Mouse (Mus musculus): Measurements from ENCODE around the gene Vmn1r195. TPM values are rescaled to one million over a fixed set of nuclear protein-coding genes. Genes with fewer than 3 reads are reported as not detected.
"Not testable (repeated sequence)": the region's sequence is repeated elsewhere in the genome, so short reads cannot be mapped to it uniquely, and the experiment has no call there.

Gene Vmn1r195
- not detected in 2 replicates for polyA plus RNA-seq (2015; fragmentation: Nextera tagmentation; extraction: Ambion mirVana)

DNA sequence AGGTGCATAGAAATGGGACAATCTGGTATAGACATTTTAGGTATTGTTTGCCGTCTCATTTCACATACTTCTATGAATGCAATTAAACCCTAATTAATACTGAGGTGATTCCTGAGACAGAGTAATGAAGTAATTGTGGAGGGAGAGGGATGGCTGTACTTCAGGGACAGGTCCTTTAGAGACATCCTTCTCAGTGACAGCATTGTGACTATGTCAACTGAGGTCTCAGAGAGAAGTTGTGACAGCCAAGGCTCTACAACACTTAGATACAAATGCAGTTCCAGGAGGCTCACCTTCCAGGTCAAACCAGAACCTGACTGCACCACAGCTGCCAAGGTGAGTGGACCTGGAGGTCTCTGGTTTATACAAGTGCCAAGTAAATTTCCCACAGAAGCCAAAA, at the start of gene Vmn1r195:
TSS of gene Vmn1r195 (plus strand) at position 301 of the 400 bp plus-strand sequence.
- H3K9me3 ChIP-seq (replicated peaks); H3K4me2 ChIP-seq; H3K4me1 ChIP-seq; H3K27me3 ChIP-seq; H3K9ac ChIP-seq; H3K36me3 ChIP-seq (ENCODE audit: poor library complexity, severe bottlenecking); ATAC-seq; H3K4me3 ChIP-seq; H3K27ac ChIP-seq: not testable (repeated sequence)
- 95% methylated on average over 1 of the region's 1 CpGs for WGBS

- H3K27ac ChIP-seq; ATAC-seq; H3K9ac ChIP-seq; H3K4me1 ChIP-seq; H3K36me3 ChIP-seq (ENCODE audit: poor library complexity, severe bottlenecking); H3K27me3 ChIP-seq; H3K4me3 ChIP-seq; H3K4me2 ChIP-seq; H3K9me3 ChIP-seq (replicated peaks): not testable (repeated sequence)
- WGBS, result 89% methylated on average over 1 of the region's 1 CpGs
These were observed 47.3 kb upstream of the Vmn1r195 start, which contains the start of gene Vmn1r193 for GRCm38 (mm10) chr13:22223060-22223459. TSS of gene Vmn1r193 (minus strand) at chr13:22223160.

DNA sequence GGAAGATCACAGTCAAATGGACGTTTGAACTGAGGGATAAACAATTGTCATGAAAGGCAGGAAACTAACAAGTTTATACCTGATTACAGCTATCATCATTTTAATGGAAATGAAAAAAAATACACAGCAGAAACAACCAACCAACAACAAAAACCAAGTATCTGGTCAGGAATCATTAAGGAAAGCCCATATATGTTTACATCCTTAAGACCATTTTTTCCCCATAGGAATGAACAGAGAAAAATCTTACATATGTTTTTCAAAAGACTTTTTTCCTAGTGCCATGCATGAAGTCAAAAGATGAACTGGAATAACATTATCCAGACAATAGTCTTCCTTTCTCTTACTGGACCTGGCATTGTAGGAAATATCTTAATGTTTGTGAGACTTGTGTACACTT, 26.4 kb upstream of the Vmn1r195 start, which contains the start of gene Vmn1r194:
TSS of gene Vmn1r194 (plus strand) at position 301 of the 400 bp plus-strand sequence.
- Histone ChIP-seq H3K9ac (no peak within 1 kb of the TSS), H3K4me1 (no peaks in the 10 kb centered on the region), H3K36me3 (ENCODE audit: poor library complexity, severe bottlenecking) (no peaks in the 10 kb centered on the region), H3K27ac (no peak within 1 kb of the TSS), H3K4me3 (no peak within 1 kb of the TSS), H3K9me3 (replicated peaks) (no peaks in the 10 kb centered on the region), H3K27me3 (no peaks in the 10 kb centered on the region), H3K4me2 (no peak within 1 kb of the TSS)
- WGBS, result 56% methylated on average over 1 of the region's 1 CpGs
- no peak for ATAC-seq

DNA sequence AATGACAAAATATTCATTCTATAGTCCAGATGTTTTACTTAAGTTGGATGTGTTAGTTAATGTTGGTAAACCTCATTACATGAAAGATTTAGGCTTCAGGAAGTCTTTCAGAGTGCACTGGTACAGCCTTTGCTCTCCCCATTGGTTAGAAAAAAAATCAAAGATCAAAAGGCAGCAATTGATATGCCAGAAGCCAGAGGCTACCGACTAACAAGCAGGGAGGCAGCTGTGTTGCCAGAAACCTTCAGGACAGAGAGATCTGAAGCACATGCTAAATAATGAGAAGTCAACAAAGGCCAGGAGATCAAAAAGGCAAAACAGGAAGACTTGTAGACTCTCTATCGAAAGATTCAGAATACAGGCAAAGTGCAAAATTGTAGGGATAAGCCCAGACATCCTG, 1.4 kb downstream of the Vmn1r195 start:
- no peaks in the 10 kb centered on the region for H3K9me3 ChIP-seq (replicated peaks)
- no peaks in the 10 kb centered on the region for H3K36me3 ChIP-seq (ENCODE audit: poor library complexity, severe bottlenecking)
- H3K27ac ChIP-seq, result no peak overlapping the region
- no peak overlapping the region for H3K4me2 ChIP-seq
- no peaks in the 10 kb centered on the region for H3K27me3 ChIP-seq
- 47% methylated on average over 2 of the region's 2 CpGs for WGBS
- H3K9ac ChIP-seq, result no peak overlapping the region
- no peak overlapping the region for H3K4me3 ChIP-seq
- no peak for ATAC-seq
- H3K4me1 ChIP-seq, result no peaks in the 10 kb centered on the region

DNA sequence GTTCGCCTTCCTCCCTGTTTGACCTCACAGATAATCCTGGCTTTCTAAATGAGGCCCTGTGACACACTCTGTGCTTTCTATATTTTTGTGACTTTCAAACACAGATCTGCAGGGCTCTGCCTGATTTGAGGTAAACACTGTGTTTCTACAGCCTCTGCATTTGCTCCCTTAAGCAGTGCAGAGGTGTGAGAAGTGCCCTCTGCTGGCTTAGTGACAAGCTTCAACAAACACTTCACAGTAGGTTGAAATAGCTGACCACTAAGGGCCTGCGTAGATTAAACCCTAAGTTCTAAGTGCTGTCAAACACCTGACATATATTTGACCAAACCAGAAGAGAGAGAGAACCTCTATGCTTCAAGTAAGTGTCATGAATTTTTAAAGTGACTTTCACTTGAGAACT, 14.3 kb downstream of the Vmn1r195 start:
- Histone ChIP-seq H3K27ac (no peak overlapping the region), H3K9ac (no peak overlapping the region), H3K4me1 (no peaks in the 10 kb centered on the region), H3K4me2 (no peak overlapping the region), H3K4me3 (no peak overlapping the region), H3K36me3 (ENCODE audit: poor library complexity, severe bottlenecking) (no peaks in the 10 kb centered on the region), H3K27me3 (no peaks in the 10 kb centered on the region), H3K9me3 (replicated peaks) (no peaks in the 10 kb centered on the region)
- WGBS, result 72% methylated on average over 2 of the region's 2 CpGs
- no peak for ATAC-seq

DNA sequence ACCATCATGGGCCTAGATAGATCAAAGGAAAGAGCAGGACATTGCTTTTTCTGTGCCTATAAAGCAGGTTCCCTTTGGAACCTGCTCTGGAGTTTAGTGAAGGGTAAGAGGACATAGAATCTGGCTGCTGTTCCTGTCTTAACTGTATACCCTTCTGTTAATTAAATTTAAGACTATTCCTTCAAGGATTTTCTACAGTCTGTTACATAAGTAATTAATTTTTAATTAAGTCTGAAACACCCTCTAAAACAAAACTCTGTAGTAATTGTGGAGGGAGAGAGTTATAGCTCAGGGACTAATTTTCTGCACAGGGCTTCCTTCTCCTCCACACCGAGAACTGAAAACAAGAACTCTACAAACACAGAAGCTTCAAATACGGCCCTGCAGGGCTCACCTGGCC, 19.3 kb downstream of the Vmn1r195 start, which contains the start of gene Vmn1r196:
TSS of gene Vmn1r196 (plus strand) at position 301 of the 400 bp plus-strand sequence.
- no peaks in the 10 kb centered on the region for H3K9me3 ChIP-seq (replicated peaks)
- no peak within 1 kb of the TSS for H3K27ac ChIP-seq
- no peak within 1 kb of the TSS for H3K9ac ChIP-seq
- H3K4me2 ChIP-seq, result no peak within 1 kb of the TSS
- H3K27me3 ChIP-seq, result no peaks in the 10 kb centered on the region
- WGBS, result 85% methylated on average over 2 of the region's 2 CpGs
- no peak for ATAC-seq
- no peak within 1 kb of the TSS for H3K4me3 ChIP-seq
- H3K4me1 ChIP-seq, result no peaks in the 10 kb centered on the region
- no peaks in the 10 kb centered on the region for H3K36me3 ChIP-seq (ENCODE audit: poor library complexity, severe bottlenecking)

DNA sequence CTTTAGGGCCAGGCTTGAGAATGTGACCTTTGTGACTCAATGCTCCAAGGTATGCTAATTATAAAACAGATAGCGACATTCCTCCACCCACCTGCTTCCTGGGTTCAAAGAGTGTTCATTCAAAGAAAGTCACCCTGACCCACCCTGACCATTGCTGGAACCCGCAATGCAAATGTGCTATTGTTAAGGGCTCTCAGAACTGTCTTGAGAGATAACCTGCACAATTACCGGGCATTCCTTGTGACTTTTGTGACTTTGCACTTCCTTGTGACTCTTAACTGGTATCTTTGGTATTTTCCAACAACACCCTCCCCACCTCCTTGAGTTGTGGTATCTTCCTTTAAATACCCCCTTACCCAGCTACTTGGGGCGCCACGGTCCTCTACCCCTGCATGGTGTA, 37.8 kb downstream of the Vmn1r195 start:
- not testable (repeated sequence) for H3K9ac ChIP-seq; H3K4me3 ChIP-seq; H3K4me2 ChIP-seq; ATAC-seq; H3K27ac ChIP-seq; H3K27me3 ChIP-seq; H3K9me3 ChIP-seq (replicated peaks); H3K4me1 ChIP-seq; H3K36me3 ChIP-seq (ENCODE audit: poor library complexity, severe bottlenecking)
- WGBS, result 91% methylated on average over 5 of the region's 5 CpGs

- H3K27ac ChIP-seq, result no peak overlapping the region
- 77% methylated on average over 2 of the region's 2 CpGs for WGBS
- H3K9ac ChIP-seq, result no peak overlapping the region
- no peaks in the 10 kb centered on the region for H3K4me1 ChIP-seq
- H3K27me3 ChIP-seq, result no peaks in the 10 kb centered on the region
- no peaks in the 10 kb centered on the region for H3K9me3 ChIP-seq (replicated peaks)
- ATAC-seq, result no peak
- H3K4me2 ChIP-seq, result no peak overlapping the region
- no peak overlapping the region for H3K4me3 ChIP-seq
- H3K36me3 ChIP-seq (ENCODE audit: poor library complexity, severe bottlenecking), result no peaks in the 10 kb centered on the region
These were observed 45.0 kb downstream of the Vmn1r195 start for GRCm38 (mm10) chr13:22315361-22315760.

- no peak overlapping the region for H3K27ac ChIP-seq
- no peaks in the 10 kb centered on the region for H3K36me3 ChIP-seq (ENCODE audit: poor library complexity, severe bottlenecking)
- H3K9ac ChIP-seq, result no peak overlapping the region
- no peaks in the 10 kb centered on the region for H3K9me3 ChIP-seq (replicated peaks)
- H3K4me1 ChIP-seq, result no peaks in the 10 kb centered on the region
- H3K27me3 ChIP-seq, result no peaks in the 10 kb centered on the region
- H3K4me2 ChIP-seq, result no peak overlapping the region
- H3K4me3 ChIP-seq, result no peak overlapping the region
- no peak for ATAC-seq
- WGBS, result 80% methylated on average over 2 of the region's 2 CpGs
These were observed 47.0 kb downstream of the Vmn1r195 start for GRCm38 (mm10) chr13:22317366-22317765.

DNA sequence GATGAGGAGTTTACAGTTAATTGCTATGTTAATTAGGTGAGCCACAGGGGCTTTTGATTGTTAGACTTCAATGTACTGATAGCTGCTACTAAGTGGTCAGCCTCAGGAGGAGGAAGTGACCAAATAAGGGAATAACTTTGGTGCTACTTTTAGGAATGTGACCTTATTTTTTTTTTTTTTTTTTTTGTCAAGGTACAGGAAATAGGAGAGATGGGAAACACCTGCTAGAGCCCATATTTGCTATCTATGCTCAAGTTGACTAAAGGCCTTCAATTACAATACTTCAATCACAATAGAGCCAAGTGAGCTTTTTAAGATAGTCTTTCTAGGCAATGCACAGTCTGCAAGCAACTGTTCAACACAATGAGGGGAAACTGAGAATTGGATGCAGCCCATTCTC, 49.8 kb downstream of the Vmn1r195 start:
- Histone ChIP-seq H3K27me3 (no peaks in the 10 kb centered on the region), H3K27ac (no peak overlapping the region), H3K9me3 (replicated peaks) (no peaks in the 10 kb centered on the region), H3K4me3 (no peak overlapping the region), H3K36me3 (ENCODE audit: poor library complexity, severe bottlenecking) (no peaks in the 10 kb centered on the region), H3K4me1 (no peaks in the 10 kb centered on the region), H3K9ac (no peak overlapping the region), H3K4me2 (no peak overlapping the region)
- ATAC-seq, result no peak

DNA sequence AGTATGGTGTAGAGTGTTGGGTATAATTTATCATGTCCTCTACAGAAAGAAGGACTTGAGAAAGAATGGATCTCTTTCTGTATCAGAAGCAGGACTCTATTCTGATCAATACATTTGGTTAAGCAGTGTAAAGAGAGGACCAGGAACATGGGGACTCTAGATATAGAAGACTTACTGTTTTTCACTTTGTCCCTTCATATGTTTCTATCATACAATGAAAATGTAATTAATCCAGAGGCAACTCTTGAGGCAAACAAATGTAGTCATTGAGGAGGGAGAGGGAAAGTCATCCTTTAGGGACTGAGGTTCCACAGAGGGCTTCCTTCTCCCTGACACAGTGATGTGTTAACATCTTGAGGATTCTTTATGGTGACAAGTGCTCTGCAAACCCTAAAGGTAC, 54.0 kb downstream of the Vmn1r195 start, which contains the start of gene Vmn1r197:
TSS of gene Vmn1r197 (plus strand) at position 301 of the 400 bp plus-strand sequence.
- Histone ChIP-seq H3K27ac (no peak within 1 kb of the TSS), H3K4me1 (no peaks in the 10 kb centered on the region), H3K9me3 (replicated peaks) (no peaks in the 10 kb centered on the region), H3K4me2 (no peak within 1 kb of the TSS), H3K27me3 (no peaks in the 10 kb centered on the region), H3K36me3 (ENCODE audit: poor library complexity, severe bottlenecking) (no peaks in the 10 kb centered on the region), H3K4me3 (no peak within 1 kb of the TSS), H3K9ac (no peak within 1 kb of the TSS)
- no peak for ATAC-seq
